Mouse (Mus musculus) heart, adult 18-20 months (tissue): ENCODE results near the gene Tceal1. TPM values are rescaled to one million over a fixed set of nuclear protein-coding genes. Genes with fewer than 3 reads are reported as not detected.
"Not testable (repeated sequence)": the region's sequence is repeated elsewhere in the genome, so short reads cannot be mapped to it uniquely, and the experiment has no call there.

ENCODE experiments used
- DNase-seq, 2 experiments: peaks; one replicate each; pipeline ENCODE4 v3.0.0; 2021 to 2022; ENCODE audit warnings: mixed read lengths in 1 of 2
- long read RNA-seq, 2 experiments: library from polyadenylated mRNA; stranded (forward); transcript quantifications; one replicate each; pipeline ENCODE4 v2.0.0; 2021
- total RNA-seq, 2 experiments: library from RNA; stranded (reverse); gene quantifications; 2 replicates each; pipeline ENCODE4 v1.2.3; 2021

The Tceal1 gene
- 1 to 10 TPM; 4.2 to 4.4 TPM for total RNA-seq
- long read RNA-seq, experiment 1, transcript Tceal1-201 (2 exons, 2,803 nt), result major isoform, 6 of 6 reads
- long read RNA-seq, experiment 1, partial matches to known transcripts, result 0 of 6 reads
- long read RNA-seq, experiment 1, other reads (novel, unspliced or antisense), result 0 of 6 reads
- long read RNA-seq, experiment 2, transcript Tceal1-201 (2 exons, 2,803 nt), result major isoform, 5 of 5 reads
- long read RNA-seq, experiment 2, partial matches to known transcripts, result 0 of 5 reads
- long read RNA-seq, experiment 2, other reads (novel, unspliced or antisense), result 0 of 5 reads

DNA sequence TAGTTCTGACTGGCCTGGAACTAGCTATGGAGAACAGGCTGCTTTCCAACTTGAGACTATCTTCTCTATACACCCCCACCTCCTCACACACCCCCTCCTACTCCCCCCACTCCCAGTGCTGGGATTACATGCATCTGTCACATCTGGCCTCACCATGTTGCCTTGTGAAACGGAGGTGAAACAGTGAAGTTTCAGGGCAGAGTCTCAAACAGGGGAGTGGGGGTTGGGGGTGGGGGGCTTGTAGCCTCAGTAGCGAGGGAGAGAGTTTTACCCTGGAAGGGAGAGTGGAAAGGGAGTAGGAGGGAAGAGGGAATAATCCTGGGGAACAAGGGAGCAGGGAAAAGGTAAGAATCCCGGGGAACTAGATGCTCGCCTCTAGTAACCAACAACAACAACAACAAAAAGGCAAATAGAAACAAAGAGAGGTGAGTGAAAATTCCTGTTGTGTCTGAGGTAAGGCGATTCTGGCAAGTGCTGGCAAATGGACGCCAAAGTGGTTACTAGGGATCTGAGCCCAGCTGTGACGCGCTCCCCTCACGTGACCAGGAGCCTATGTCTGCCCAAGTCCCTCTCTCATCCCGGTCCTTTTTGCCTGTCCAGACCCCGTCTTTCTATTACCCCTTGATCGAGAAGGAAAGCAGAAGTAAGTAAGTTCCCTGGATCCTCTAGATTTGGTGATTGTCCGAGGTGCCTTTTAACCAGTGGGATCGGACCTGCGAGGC, at the start of gene Tceal1:
TSS of gene Tceal1 (plus strand) at position 537 of the 722 bp plus-strand sequence.
- DNase-seq, result peak; percentile 65 to 73

- DNase-seq, result peak; percentile 0 to 1
Measured at GRCm38 (mm10) chrX:136666281-136666706, 41.5 kb upstream of the Tceal1 start.

GRCm38 (mm10) chrX:136666762-136667464, 40.9 kb upstream of the Tceal1 start:
- DNase-seq, result peak in 1 of 2 experiments; percentile 12

- DNase-seq, result no peak
Measured at GRCm38 (mm10) chrX:136668794-136669193, 39.0 kb upstream of the Tceal1 start.

- no peak for DNase-seq
Measured at GRCm38 (mm10) chrX:136680989-136681388, 26.8 kb upstream of the Tceal1 start.

DNA sequence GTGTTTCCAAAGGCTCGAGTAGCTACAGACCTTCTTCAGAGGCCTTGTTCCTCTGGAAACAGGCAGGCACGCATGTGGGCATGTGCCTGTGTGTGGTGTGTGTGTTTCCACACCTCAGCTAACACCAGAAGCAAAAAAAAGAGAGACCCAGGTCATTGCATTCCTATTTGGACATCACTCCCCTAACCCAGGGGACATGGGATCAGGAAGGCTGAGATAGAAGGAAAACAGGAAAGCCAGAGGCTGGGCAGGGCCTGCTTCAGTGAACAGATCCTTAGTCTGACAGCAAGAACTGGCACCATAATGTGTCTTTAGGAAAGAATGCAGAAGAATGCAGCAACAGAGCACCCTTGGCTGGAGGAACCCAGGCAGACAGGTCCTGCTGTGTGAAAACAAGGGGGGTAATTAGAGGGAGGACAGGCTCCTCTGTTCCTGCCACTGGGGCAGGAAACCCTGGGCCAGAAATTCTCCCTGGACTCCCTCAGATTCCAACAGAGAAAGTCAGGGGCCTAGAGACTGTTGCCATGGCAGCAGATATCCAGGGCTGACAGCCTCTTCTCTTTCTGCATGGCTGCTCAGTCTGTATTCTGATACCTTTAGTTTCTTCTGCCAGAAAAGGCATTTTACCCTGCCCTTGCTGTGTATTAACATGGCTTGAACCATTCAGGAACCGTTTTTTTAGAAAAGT, 16.0 kb upstream of the Tceal1 start:
- not testable (repeated sequence) for DNase-seq

GRCm38 (mm10) chrX:136692294-136692675, 15.5 kb upstream of the Tceal1 start:
- DNase-seq, result no peak

- DNase-seq, result no peak
Measured at GRCm38 (mm10) chrX:136693196-136693595, 14.6 kb upstream of the Tceal1 start.

DNA sequence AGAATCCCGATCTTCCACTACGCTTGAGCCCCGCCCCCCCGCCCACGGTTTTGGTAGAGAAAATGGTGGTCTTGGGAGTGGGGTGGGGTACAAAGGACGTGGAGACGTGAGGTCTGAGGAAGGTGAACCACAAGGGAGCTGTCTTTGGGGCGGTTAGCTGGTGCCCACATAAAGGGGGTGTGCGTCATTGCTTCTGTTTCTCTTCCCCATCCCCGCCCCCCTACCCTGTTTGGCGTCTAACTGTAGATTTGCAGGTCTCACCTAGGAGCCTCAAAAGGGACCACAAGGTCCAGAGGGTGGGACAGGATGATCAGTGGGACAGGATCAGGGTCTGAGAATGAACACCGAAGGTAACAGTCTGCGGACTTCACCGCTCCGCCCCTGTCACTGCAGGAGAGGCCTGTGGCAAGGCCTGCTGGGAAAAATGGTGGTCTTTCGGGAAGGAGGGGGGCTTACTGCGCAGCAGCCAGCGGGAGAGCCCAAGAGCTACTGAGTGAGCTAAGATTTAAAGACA, 443 bp downstream of the Tceal1 start:
- peak; percentile 16 to 51 for DNase-seq

- DNase-seq, result peak; percentile 0 to 4
Measured at GRCm38 (mm10) chrX:136708782-136709181, 1.0 kb downstream of the Tceal1 start.

- DNase-seq, result not testable (repeated sequence)
Measured at GRCm38 (mm10) chrX:136714742-136715474, 7.1 kb downstream of the Tceal1 start.

DNA sequence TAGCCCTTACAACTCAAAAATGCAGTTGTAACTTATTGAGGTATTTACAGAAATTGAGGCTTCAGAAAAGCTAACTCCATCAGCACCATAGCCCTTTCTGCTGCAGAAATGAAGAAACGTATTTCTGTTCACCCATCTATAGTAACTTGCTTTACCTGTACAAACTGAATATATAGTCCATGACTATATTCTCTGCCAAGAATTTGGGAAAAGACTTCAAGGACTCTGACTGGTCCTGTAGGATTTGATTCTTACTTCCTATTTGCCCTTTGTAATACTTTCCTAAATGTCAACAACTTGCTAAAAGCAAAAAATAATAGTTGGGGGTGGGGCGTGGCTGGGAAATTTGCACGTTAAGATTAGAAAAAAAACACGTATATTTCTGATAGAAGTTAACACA, 24.2 kb downstream of the Tceal1 start:
- no peak for DNase-seq

DNA sequence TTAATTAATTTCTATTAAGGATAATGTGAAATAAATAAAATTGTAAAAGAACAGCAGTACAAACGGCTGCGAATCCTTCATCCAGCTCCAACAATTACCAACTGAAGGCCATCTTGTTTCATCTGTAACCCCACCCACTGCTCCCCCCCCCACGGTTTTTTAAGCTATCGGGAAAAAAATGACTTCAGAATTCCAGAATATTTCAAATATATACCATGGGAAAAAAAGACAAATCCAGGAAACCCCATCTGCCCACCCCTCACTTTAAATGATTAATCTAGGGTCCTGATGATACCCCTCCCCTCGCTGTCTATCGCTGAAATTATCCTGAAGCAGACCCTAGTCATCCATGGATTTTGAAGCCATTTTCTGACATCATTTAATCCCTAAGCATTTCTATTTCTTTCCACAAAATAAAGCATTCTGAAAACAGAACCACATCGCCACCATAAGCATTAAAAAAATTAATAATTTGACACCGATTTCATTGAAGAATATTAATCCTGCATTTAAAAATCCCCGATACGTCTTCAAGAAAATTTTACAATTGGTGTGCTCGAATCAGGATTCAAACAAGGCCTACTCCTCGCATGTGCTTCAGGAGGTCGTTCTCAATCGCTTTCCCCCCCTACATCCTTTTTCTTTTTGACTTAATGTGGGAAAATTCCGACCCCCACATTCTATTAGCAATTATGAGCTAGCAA, 32.5 kb downstream of the Tceal1 start:
- no peak for DNase-seq

GRCm38 (mm10) chrX:136740791-136741650, 33.2 kb downstream of the Tceal1 start:
- peak; percentile 89 to 98 for DNase-seq

GRCm38 (mm10) chrX:136741651-136742201, 33.9 kb downstream of the Tceal1 start:
- DNase-seq, result peak; percentile 86 to 88

DNA sequence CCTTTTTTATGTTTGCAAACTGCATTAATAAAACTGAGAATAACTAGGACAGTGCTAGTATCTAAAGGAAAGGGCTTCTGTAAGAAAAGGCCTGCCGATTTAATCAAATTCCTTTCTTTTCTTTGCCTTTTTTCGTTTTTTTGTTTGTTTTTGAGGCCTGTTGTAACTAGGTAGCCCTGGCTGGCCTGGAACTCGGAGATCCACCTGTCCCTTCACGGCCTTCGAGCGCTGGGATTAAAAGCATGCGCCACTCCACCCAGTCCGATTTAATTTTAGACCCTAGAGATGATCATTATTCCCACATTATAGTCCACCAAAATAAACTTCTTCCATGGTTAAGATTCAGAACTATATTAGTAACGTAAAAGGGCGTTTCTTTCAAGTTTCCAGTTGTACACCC, 34.5 kb downstream of the Tceal1 start:
- no peak for DNase-seq

GRCm38 (mm10) chrX:136742661-136743103, 34.9 kb downstream of the Tceal1 start:
- peak; percentile 76 to 80 for DNase-seq

GRCm38 (mm10) chrX:136743459-136743858, 35.7 kb downstream of the Tceal1 start, which contains the start of gene Morf4l2:
Gene Morf4l2, minus strand, starts transcription at chrX:136743690.
- no peak for DNase-seq

DNA sequence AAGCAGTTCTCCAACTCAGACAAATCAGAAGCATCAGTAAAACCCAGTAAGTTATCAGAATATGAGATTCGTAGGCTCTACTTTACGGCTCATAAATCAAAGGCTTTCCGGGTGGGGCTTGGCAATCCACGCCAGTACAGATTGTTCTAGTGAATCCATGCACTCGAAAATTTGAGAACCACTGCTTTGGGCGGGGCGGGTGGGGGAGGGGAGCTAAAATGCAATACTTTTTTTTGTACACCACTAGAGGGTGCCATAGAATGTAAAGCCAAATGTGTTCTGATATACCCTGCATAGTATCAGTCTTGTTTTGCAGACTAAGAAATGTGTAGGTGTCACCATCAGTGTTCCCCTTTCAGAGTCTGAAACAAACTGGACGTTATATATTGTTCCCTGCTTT, 36.9 kb downstream of the Tceal1 start:
- DNase-seq, result no peak
